In genomic region chr11:108973866-108974265, GRCm38 (mm10) we compare ENCODE assay signal across 26 mouse cellular contexts. TPM values are rescaled to one million over a fixed set of nuclear protein-coding genes. Genes with fewer than 3 reads are reported as not detected.
A peak's percentile ranks its signal among the peaks of the same experiment; 100 is the strongest.
DNase-seq lines count a peak whose midpoint lies in the region; ATAC-seq and TF ChIP-seq lines count a peak whose summit lies in the region.
"Had no signal": no experiment of that assay in that cellular context is flagged by ENCODE, and none has a peak within 500 bp of the region (broad histone marks: within the 10 kb centered on the region; RNA-seq: fewer than 3 reads in every experiment).

No protein-coding gene starts in this region.

- no peak overlapping the region for H3K4me3 ChIP-seq in forebrain, embryonic 10.5 days
- H3K4me3 ChIP-seq in forebrain, embryonic 13.5 days = no peak overlapping the region
- no peak overlapping the region for H3K4me3 ChIP-seq in hindbrain, embryonic 15.5 days
- H3K4me3 ChIP-seq in hindbrain, embryonic 11.5 days (ENCODE audit: low read depth, low read length) = no peak overlapping the region
- H3K4me3 ChIP-seq in midbrain, embryonic 16.5 days (ENCODE audit: low read depth, low read length) = no peak overlapping the region
- H3K4me3 ChIP-seq in midbrain, embryonic 11.5 days (ENCODE audit: low read depth, low read length) = no peak overlapping the region
- H3K4me3 ChIP-seq in stomach, postnatal 0 days (ENCODE audit: low read depth, low read length) = no peak overlapping the region
- H3K4me3 ChIP-seq: embryonic facial prominence, embryonic 15.5 days; myocyte; neural tube, embryonic 13.5 days; stomach, embryonic 15.5 days had no signal

- H3K36me3 ChIP-seq in forebrain, embryonic 10.5 days (replicated peaks) = no peaks in the 10 kb centered on the region
- H3K36me3 ChIP-seq in forebrain, embryonic 13.5 days (ENCODE audit: poor library complexity, severe bottlenecking) = no peaks in the 10 kb centered on the region
- no peaks in the 10 kb centered on the region for H3K36me3 ChIP-seq in hindbrain, embryonic 15.5 days
- H3K36me3 ChIP-seq in hindbrain, embryonic 11.5 days (ENCODE audit: control insufficient read depth, insufficient read depth, low read length) = no peaks in the 10 kb centered on the region
- H3K36me3 ChIP-seq in midbrain, embryonic 16.5 days (ENCODE audit: control insufficient read depth, insufficient read depth, low read length) = no peaks in the 10 kb centered on the region
- no peaks in the 10 kb centered on the region for H3K36me3 ChIP-seq in midbrain, embryonic 11.5 days (ENCODE audit: control insufficient read depth, insufficient read depth, low read length)
- H3K36me3 ChIP-seq in stomach, postnatal 0 days (ENCODE audit: control insufficient read depth, insufficient read depth, low read length) = no peaks in the 10 kb centered on the region
- H3K36me3 ChIP-seq: embryonic facial prominence, embryonic 15.5 days; neural tube, embryonic 13.5 days; stomach, embryonic 15.5 days had no signal

- no peak for ATAC-seq in forebrain, embryonic 13.5 days
- peak; percentile 63 for ATAC-seq in hindbrain, embryonic 15.5 days (ENCODE audit: low FRiP score, low read depth)
- no peak for ATAC-seq in hindbrain, embryonic 11.5 days (ENCODE audit: low FRiP score)
- 0 out of 2 replicates have a peak, but pooled peaks have one; percentile 42 for ATAC-seq in midbrain, embryonic 16.5 days
- ATAC-seq in midbrain, embryonic 11.5 days (ENCODE audit: low FRiP score) = no peak
- no peak for ATAC-seq in stomach, postnatal 0 days (ENCODE audit: low FRiP score, low TSS enrichment)
- ATAC-seq: liver, postnatal 0 days had no signal

- peak overlapping the region; percentile 58; the same call in 1 of the 2 replicates for H3K27ac ChIP-seq in forebrain, embryonic 10.5 days
- H3K27ac ChIP-seq in forebrain, embryonic 13.5 days = no peak overlapping the region
- peak overlapping the region; percentile 50 for H3K27ac ChIP-seq in hindbrain, embryonic 15.5 days (replicated peaks)
- H3K27ac ChIP-seq in hindbrain, embryonic 11.5 days (ENCODE audit: low read depth, low read length) = no peak overlapping the region
- H3K27ac ChIP-seq in midbrain, embryonic 16.5 days (ENCODE audit: low read length) = peak overlapping the region; percentile 55
- H3K27ac ChIP-seq in midbrain, embryonic 11.5 days (ENCODE audit: low read depth, low read length) = no peak overlapping the region
- H3K27ac ChIP-seq in stomach, postnatal 0 days (replicated peaks) = 0 out of 2 replicates have a peak overlapping the region, but pooled peaks have one; percentile 58
- H3K27ac ChIP-seq: embryonic facial prominence, embryonic 15.5 days; macrophage; neural tube, embryonic 13.5 days; stomach, embryonic 15.5 days had no signal

- no peak overlapping the region for H3K4me2 ChIP-seq in forebrain, embryonic 13.5 days
- H3K4me2 ChIP-seq in hindbrain, embryonic 15.5 days = no peak overlapping the region
- no peak overlapping the region for H3K4me2 ChIP-seq in hindbrain, embryonic 11.5 days (replicated peaks; ENCODE audit: low read depth, low read length)
- H3K4me2 ChIP-seq in midbrain, embryonic 16.5 days (ENCODE audit: low read length) = no peak overlapping the region
- no peak overlapping the region for H3K4me2 ChIP-seq in midbrain, embryonic 11.5 days
- no peak overlapping the region for H3K4me2 ChIP-seq in stomach, postnatal 0 days (replicated peaks; ENCODE audit: low read depth)
- H3K4me2 ChIP-seq: embryonic facial prominence, embryonic 15.5 days; heart, embryonic 11.5 days; liver, embryonic 11.5 days; neural tube, embryonic 13.5 days; stomach, embryonic 15.5 days had no signal

- H3K27me3 ChIP-seq in forebrain, embryonic 10.5 days (ENCODE audit: poor library complexity, severe bottlenecking) = peaks cover 49% of the 10 kb centered on the region
- H3K27me3 ChIP-seq in forebrain, embryonic 13.5 days = no peaks in the 10 kb centered on the region
- H3K27me3 ChIP-seq in hindbrain, embryonic 15.5 days = no peaks in the 10 kb centered on the region
- no peaks in the 10 kb centered on the region for H3K27me3 ChIP-seq in hindbrain, embryonic 11.5 days (ENCODE audit: control insufficient read depth, insufficient read depth, low read length)
- no peaks in the 10 kb centered on the region for H3K27me3 ChIP-seq in midbrain, embryonic 16.5 days (ENCODE audit: control insufficient read depth, insufficient read depth, low read depth, low read length)
- no peaks in the 10 kb centered on the region for H3K27me3 ChIP-seq in midbrain, embryonic 11.5 days (ENCODE audit: control insufficient read depth, insufficient read depth, low read length)
- H3K27me3 ChIP-seq in stomach, postnatal 0 days (ENCODE audit: control insufficient read depth, insufficient read depth, low read length) = no peaks in the 10 kb centered on the region
- H3K27me3 ChIP-seq: neural tube, embryonic 13.5 days; stomach, embryonic 15.5 days had no signal

- WGBS in forebrain, embryonic 10.5 days = 34% methylated on average over 5 of the region's 5 CpGs
- WGBS in forebrain, embryonic 13.5 days = 55% methylated on average over 5 of the region's 5 CpGs
- 55% methylated on average over 5 of the region's 5 CpGs for WGBS in hindbrain, embryonic 15.5 days
- WGBS in hindbrain, embryonic 11.5 days = 50% methylated on average over 5 of the region's 5 CpGs
- 52% methylated on average over 5 of the region's 5 CpGs for WGBS in midbrain, embryonic 16.5 days
- 50% methylated on average over 5 of the region's 5 CpGs for WGBS in midbrain, embryonic 11.5 days
- 51% methylated on average over 5 of the region's 5 CpGs for WGBS in stomach, postnatal 0 days

- peaks cover 3% of the 10 kb centered on the region; the same call in 1 of the 2 replicates for H3K9me3 ChIP-seq in forebrain, embryonic 10.5 days
- no peaks in the 10 kb centered on the region for H3K9me3 ChIP-seq in forebrain, embryonic 13.5 days (replicated peaks)
- H3K9me3 ChIP-seq in hindbrain, embryonic 15.5 days = no peaks in the 10 kb centered on the region
- no peaks in the 10 kb centered on the region for H3K9me3 ChIP-seq in hindbrain, embryonic 11.5 days (ENCODE audit: control insufficient read depth, low read length)
- H3K9me3 ChIP-seq in midbrain, embryonic 16.5 days (replicated peaks; ENCODE audit: control insufficient read depth, low read length, poor library complexity, severe bottlenecking) = no peaks in the 10 kb centered on the region
- no peaks in the 10 kb centered on the region for H3K9me3 ChIP-seq in midbrain, embryonic 11.5 days (ENCODE audit: control insufficient read depth, low read length)
- H3K9me3 ChIP-seq in stomach, postnatal 0 days (ENCODE audit: control insufficient read depth, low read length) = no peaks in the 10 kb centered on the region
- H3K9me3 ChIP-seq: embryonic facial prominence, embryonic 15.5 days; stomach, embryonic 15.5 days had no signal

- TF ChIP-seq CTCF in stomach, postnatal 0 days (IDR thresholded peaks at IDR 0.05; ENCODE audit: low read depth) = no peak

- no peak overlapping the region for H3K9ac ChIP-seq in forebrain, embryonic 13.5 days
- H3K9ac ChIP-seq in hindbrain, embryonic 15.5 days = no peak overlapping the region
- no peak overlapping the region for H3K9ac ChIP-seq in hindbrain, embryonic 11.5 days (ENCODE audit: low read depth, low read length)
- no peak overlapping the region for H3K9ac ChIP-seq in midbrain, embryonic 16.5 days (ENCODE audit: low read depth, low read length)
- no peak overlapping the region for H3K9ac ChIP-seq in midbrain, embryonic 11.5 days (ENCODE audit: low read length)
- H3K9ac ChIP-seq in stomach, postnatal 0 days (ENCODE audit: low read length) = no peak overlapping the region
- H3K9ac ChIP-seq: embryonic facial prominence, embryonic 15.5 days; liver, postnatal 0 days; neural tube, embryonic 13.5 days; stomach, embryonic 15.5 days had no signal

- no peak for DNase-seq in forebrain, embryonic 10.5 days (ENCODE audit: extremely low spot score, low spot score)
- no peak for DNase-seq in hindbrain, embryonic 11.5 days (ENCODE audit: low spot score)
- no peak for DNase-seq in midbrain, embryonic 11.5 days (ENCODE audit: low spot score, missing footprints)
- no peak for DNase-seq in stomach, postnatal 0 days (ENCODE audit: low spot score)
- DNase-seq in B cell, adult 2 months = no peak
- DNase-seq: adrenal gland, postnatal 10 days; cerebellum, adult 18-20 months; cerebellum, postnatal 14 days; gastrocnemius, postnatal 14 days; heart, adult 11 months; heart, postnatal 14 days; kidney, adult 11 months; liver, postnatal 0 days; right cerebral cortex, adult 18-20 months; thymus, adult 18-20 months; thymus, postnatal 36 days had no signal

- peaks cover 36% of the 10 kb centered on the region for H3K4me1 ChIP-seq in forebrain, embryonic 10.5 days
- peaks cover 11% of the 10 kb centered on the region; the same call in 1 of the 2 replicates for H3K4me1 ChIP-seq in forebrain, embryonic 13.5 days
- H3K4me1 ChIP-seq in hindbrain, embryonic 15.5 days (replicated peaks) = peaks cover 10% of the 10 kb centered on the region
- no peaks in the 10 kb centered on the region for H3K4me1 ChIP-seq in hindbrain, embryonic 11.5 days (replicated peaks; ENCODE audit: control insufficient read depth, insufficient read depth, low read length)
- peaks cover 13% of the 10 kb centered on the region for H3K4me1 ChIP-seq in midbrain, embryonic 16.5 days (ENCODE audit: control insufficient read depth, insufficient read depth, low read length)
- H3K4me1 ChIP-seq in midbrain, embryonic 11.5 days (ENCODE audit: control insufficient read depth, insufficient read depth, low read length) = peaks cover 7% of the 10 kb centered on the region
- H3K4me1 ChIP-seq in stomach, postnatal 0 days (replicated peaks; ENCODE audit: control insufficient read depth, insufficient read depth) = 0 out of 2 replicates have a peak, but pooled peaks cover 2% of the 10 kb centered on the region

- TF ChIP-seq EP300 in stomach, postnatal 0 days (optimal IDR thresholded peaks at IDR 0.05) = no peak

RNA-seq across cellular contexts. Expression of gene Axin2, which starts 53.7 kb away (rescaled TPM):
- polyA plus RNA-seq in forebrain, embryonic 10.5 days (2016; fragmentation: Nextera tagmentation; extraction: Ambion mirVana) = 12.8 and 14.3 TPM in 2 replicates
- polyA plus RNA-seq in forebrain, embryonic 13.5 days (2015; fragmentation: Nextera tagmentation; extraction: Ambion mirVana) = 9.6 and 11.4 TPM in 2 replicates
- 8.9 and 9.2 TPM in 2 replicates for polyA plus RNA-seq in hindbrain, embryonic 15.5 days (2015; fragmentation: Nextera tagmentation; extraction: Ambion mirVana)
- polyA plus RNA-seq in hindbrain, embryonic 11.5 days (2014; fragmentation: Nextera tagmentation; extraction: Ambion mirVana) = 20.1 and 26.5 TPM in 2 replicates
- polyA plus RNA-seq in midbrain, embryonic 16.5 days (2015; fragmentation: Nextera tagmentation; extraction: Ambion mirVana) = 9.3 and 11.3 TPM in 2 replicates
- polyA plus RNA-seq in midbrain, embryonic 11.5 days (2014; fragmentation: Nextera tagmentation; extraction: Ambion mirVana) = 20.8 and 23.1 TPM in 2 replicates
- polyA plus RNA-seq in stomach, postnatal 0 days (2015; fragmentation: Nextera tagmentation; extraction: Ambion mirVana) = 2.6 and 2.7 TPM in 2 replicates
- polyA plus RNA-seq: macrophage had no signal

Comparison
In these comparisons a context has a peak if more than half of its experiments do, and no peak if none do; other contexts are left out.
1. H3K27ac ChIP-seq: peak in forebrain, embryonic 10.5 days (single experiment), hindbrain, embryonic 15.5 days (single experiment), midbrain, embryonic 16.5 days (single experiment) and stomach, postnatal 0 days (single experiment); none in forebrain, embryonic 13.5 days (single experiment), hindbrain, embryonic 11.5 days (single experiment) and midbrain, embryonic 11.5 days (single experiment).
2. ATAC-seq: peak in hindbrain, embryonic 15.5 days (single experiment) and midbrain, embryonic 16.5 days (single experiment); none in forebrain, embryonic 13.5 days (single experiment), hindbrain, embryonic 11.5 days (single experiment), midbrain, embryonic 11.5 days (single experiment) and stomach, postnatal 0 days (single experiment).